Mouse (Mus musculus) colon, adult 2 months (tissue): Measurements from ENCODE around the gene Pcp4l1. TPM values are rescaled to one million over a fixed set of nuclear protein-coding genes. Genes with fewer than 3 reads are reported as not detected.

Experiments used
- polyA plus RNA-seq: library from polyadenylated mRNA; depleted of rRNA; stranded (reverse); fragments of >200 nt; gene quantifications from 2 replicates; pipeline ENCODE4 v1.2.3, GENCODE M21; 2012; rRNA removed

Gene Pcp4l1
- polyA plus RNA-seq: 42.0 and 71.2 TPM in 2 replicates

DNA sequence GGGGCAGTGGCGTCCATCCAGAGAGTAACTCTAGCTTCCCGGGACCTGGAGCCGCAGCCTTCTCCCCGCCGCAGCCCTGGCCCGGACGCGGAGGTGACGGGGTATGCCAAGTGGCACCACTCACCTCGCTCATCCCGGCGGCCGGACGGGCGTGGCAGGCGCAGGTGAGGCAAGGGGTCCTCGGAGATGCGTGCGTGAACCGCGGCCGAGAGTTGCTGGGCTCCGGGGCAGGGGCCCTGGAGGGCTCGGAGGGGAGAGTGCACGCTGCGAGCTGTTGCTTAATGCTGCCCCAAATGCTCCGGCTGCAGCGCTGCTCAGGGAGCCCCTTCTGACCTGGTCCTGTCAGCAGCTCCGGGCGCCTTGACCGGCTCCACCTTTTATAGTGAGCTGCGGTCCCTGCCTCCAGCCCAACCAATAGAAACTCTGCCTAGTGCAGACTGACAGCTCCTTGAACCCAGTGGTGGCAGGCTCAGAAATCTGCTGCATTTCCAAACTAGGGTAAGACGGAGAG is at the start of gene Pcp4l1:
Gene Pcp4l1, minus strand, starts transcription at position 382 of the 511 bp plus-strand sequence.

DNA sequence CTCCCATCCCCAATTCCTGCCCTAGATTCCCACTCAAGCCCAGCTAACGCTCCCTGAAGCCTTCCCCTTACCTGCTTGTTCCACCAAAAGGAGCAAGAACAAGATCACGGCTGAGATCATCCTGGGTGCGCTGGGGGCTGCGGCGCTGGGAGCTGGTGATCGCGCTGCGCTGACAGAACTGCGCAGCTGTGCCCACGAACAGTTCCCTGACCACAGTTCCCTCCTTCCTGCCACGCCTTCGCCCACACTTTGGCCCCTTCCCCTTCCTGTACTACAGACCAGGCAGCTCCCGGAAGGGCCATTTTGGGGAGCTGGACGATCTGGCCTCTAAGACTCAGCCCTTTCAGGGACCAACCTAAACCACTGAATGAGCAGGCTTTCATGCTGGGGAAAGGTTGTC is 38.1 kb upstream of the Pcp4l1 start, which contains the start of gene Fcer1g:
Gene Fcer1g, minus strand, starts transcription at position 240 of the 400 bp plus-strand sequence.

DNA sequence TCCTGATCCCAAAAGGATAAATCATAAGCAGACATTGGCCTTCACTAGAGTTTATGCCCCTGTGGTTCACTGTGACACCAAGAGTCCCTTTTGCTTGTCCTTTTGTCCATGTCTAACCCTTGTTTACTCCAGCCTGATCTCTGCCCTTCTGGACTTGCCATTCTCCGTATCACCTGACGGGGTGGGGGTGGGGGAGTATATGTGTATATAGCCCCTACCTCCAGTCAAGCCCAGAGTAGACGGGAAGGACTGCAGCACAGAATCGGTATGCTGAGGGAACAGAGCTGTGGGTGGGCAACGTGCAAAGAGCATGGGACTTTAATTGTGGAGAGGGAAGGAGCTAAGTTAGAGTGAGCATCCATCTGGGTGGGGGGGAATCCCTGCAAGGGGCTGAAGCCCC is 28.8 kb upstream of the Pcp4l1 start, which contains the start of gene Apoa2:
Gene Apoa2, plus strand, starts transcription at position 198 of the 400 bp plus-strand sequence.

DNA sequence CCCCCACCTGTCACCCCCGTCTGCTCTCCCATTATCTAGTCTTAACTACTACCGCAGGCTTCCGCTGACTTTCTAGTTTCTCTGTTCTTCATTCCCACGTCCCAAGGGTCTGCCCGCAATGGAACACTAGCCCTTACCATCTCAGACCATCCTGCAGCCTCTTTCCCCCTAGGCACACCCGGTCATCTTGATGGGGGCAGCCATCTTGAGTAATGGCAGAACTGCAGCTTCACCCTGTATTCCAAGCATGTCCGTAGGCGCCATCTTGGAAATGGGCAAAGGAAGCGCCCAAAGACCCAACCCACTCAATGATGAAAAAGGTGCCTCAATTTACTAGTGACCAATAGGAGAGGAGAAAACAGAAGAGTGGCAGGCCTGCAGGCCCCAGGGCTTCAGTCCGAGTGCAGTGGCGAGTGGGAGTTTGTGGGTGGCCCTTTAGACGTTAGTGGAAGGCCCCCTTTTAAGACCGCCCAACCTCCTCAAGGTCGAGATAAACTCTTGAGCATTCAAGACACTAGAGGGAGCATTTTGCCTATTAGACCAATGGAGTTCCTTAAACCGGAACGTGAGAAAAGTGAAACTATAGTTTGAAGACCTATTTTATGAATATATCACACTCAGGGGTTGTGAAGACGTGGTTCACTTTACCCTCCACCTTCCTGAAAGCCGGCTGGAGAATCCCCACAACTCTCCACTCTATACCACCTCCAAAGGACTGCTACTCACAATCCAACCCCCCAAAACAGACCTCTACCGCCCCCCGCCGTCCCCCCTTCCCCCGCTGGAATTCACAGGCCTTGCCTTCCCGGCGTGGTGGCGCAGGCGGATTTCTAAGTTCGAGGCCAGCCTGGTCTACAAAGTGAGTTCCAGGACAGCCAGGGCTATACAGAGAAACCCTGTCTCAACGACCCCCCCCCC is 26.4 kb upstream of the Pcp4l1 start, which contains the start of gene Tomm40l:
Gene Tomm40l, minus strand, starts transcription at position 277 of the 918 bp plus-strand sequence.

DNA sequence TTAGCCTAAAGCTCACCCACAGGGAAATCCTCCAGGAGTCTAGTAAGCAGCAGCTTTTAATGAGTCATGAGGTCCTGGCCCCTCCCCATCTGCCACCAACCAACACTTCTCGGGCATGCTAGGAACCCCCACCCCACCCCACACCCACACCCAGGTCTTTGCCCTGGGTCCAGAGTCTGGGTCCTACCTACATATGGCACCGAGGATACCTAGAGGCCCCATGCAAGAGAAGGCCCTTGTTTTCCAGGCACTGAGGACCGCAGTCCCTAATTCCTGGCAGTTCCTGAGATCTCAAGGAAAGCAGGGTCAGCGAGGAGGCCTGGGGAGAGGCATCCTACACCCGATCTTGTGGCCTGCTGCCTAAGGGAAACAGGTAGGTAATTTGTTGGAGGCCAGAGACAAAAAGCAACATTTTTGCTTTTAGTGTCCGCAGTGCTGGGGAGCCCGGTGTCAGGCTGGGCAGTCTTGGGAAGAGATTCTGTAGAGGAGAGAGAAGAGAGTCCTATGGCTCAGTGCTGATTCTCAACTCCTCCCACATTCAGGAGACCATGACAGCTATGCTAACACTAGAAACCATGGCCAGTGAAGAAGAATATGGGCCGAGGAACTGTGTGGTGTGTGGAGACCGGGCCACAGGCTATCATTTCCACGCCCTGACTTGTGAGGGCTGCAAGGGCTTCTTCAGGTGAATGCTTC is 17.9 kb upstream of the Pcp4l1 start, which contains the start of gene Nr1i3:
Gene Nr1i3, plus strand, starts transcription at position 170 of the 696 bp plus-strand sequence.

GRCm38 (mm10) chr1:171149974-171150760 is 45.9 kb downstream of the Pcp4l1 start, which contains the start of the genes Sdhc and Mpz:
TSS of gene Sdhc (minus strand) at chr1:171150603.
TSS of gene Mpz (plus strand) at chr1:171150711.

Other genes with a start within 250 kb of the Pcp4l1 start
- 6.6 and 13.8 TPM in 2 replicates for gene Fcgr2b, start 219.7 kb downstream of the Pcp4l1 start, polyA plus RNA-seq
- gene Fcgr4, start 177.3 kb downstream of the Pcp4l1 start, polyA plus RNA-seq: 1.3 and 1.4 TPM in 2 replicates
- gene Fcgr3, start 131.3 kb downstream of the Pcp4l1 start, polyA plus RNA-seq: 7.1 and 7.7 TPM in 2 replicates
- 1.2 and 1.7 TPM in 2 replicates for gene Cfap126, start 82.3 kb downstream of the Pcp4l1 start, polyA plus RNA-seq
- 205 and 248 TPM in 2 replicates for gene Sdhc, start 45.7 kb downstream of the Pcp4l1 start, polyA plus RNA-seq
- 0.91 and 1.0 TPM in 2 replicates for gene Mpz, start 45.6 kb downstream of the Pcp4l1 start, polyA plus RNA-seq
- 2.3 and 2.4 TPM in 2 replicates for gene Nr1i3, start 17.7 kb upstream of the Pcp4l1 start, polyA plus RNA-seq
- 35.4 and 39.0 TPM in 2 replicates for gene Tomm40l, start 26.2 kb upstream of the Pcp4l1 start, polyA plus RNA-seq
- gene Apoa2, start 28.8 kb upstream of the Pcp4l1 start, polyA plus RNA-seq: 0.64 and 3.6 TPM in 2 replicates
- gene Fcer1g, start 38.1 kb upstream of the Pcp4l1 start, polyA plus RNA-seq: 34.3 and 37.0 TPM in 2 replicates
- 4.7 TPM in 2 replicates for gene Adamts4, start 54.2 kb upstream of the Pcp4l1 start, polyA plus RNA-seq
- 134 and 158 TPM in 2 replicates for gene Ndufs2, start 55.1 kb upstream of the Pcp4l1 start, polyA plus RNA-seq
- 75.9 and 85.5 TPM in 2 replicates for gene B4galt3, start 74.1 kb upstream of the Pcp4l1 start, polyA plus RNA-seq
- gene Ppox, start 84.9 kb upstream of the Pcp4l1 start, polyA plus RNA-seq: 31.9 and 36.7 TPM in 2 replicates
- 41.4 and 43.3 TPM in 2 replicates for gene Usp21, start 91.7 kb upstream of the Pcp4l1 start, polyA plus RNA-seq
- gene Ufc1, start 98.8 kb upstream of the Pcp4l1 start, polyA plus RNA-seq: 23.2 and 26.3 TPM in 2 replicates
- 49.2 and 53.1 TPM in 2 replicates for gene Dedd, start 132.9 kb upstream of the Pcp4l1 start, polyA plus RNA-seq
- gene Nit1, start 149.4 kb upstream of the Pcp4l1 start, polyA plus RNA-seq: 62.5 and 68.1 TPM in 2 replicates
- gene Pfdn2, start 149.4 kb upstream of the Pcp4l1 start, polyA plus RNA-seq: 2.3 and 5.7 TPM in 2 replicates
- gene Klhdc9, start 164.5 kb upstream of the Pcp4l1 start, polyA plus RNA-seq: 1.0 and 2.1 TPM in 2 replicates
- gene Nectin4, start 173.8 kb upstream of the Pcp4l1 start, polyA plus RNA-seq: 2.6 and 3.2 TPM in 2 replicates
- 3.7 and 4.7 TPM in 2 replicates for gene Arhgap30, start 192.7 kb upstream of the Pcp4l1 start, polyA plus RNA-seq
- gene Usf1, start 215.0 kb upstream of the Pcp4l1 start, polyA plus RNA-seq: 85.2 and 90.3 TPM in 2 replicates
- 463 and 469 TPM in 2 replicates for gene Tstd1, start 222.6 kb upstream of the Pcp4l1 start, polyA plus RNA-seq
- 108 and 134 TPM in 2 replicates for gene F11r, start 241.3 kb upstream of the Pcp4l1 start, polyA plus RNA-seq